Mouse (Mus musculus) megakaryocyte, embryonic 14.5 days (primary cell): Measurements from ENCODE around the gene Med26.

Source experiments
- FLI1 ChIP-seq: IDR thresholded peaks from 2 replicates; pipeline ENCODE4 v1.6.1; 2012; ENCODE audit warnings: low read length, inconsistent platforms, mixed read lengths
- GATA1 ChIP-seq: IDR thresholded peaks from 3 replicates; pipeline ENCODE4 v1.6.1; 2012; ENCODE audit warnings: mixed read lengths, low read length, inconsistent platforms, borderline replicate concordance

- TF ChIP-seq GATA1 (no peak), FLI1 (no peak)
These were observed 1.3 kb upstream of the Med26 start for GRCm38 (mm10) chr8:72549314-72549892.
